Mouse (Mus musculus) thymus, postnatal 14 days (tissue): Measurements from ENCODE around the gene Ttc21a.

ENCODE experiments used
- DNase-seq: peaks from one replicate; pipeline ENCODE4 v3.0.0; 2021

Ttc21a gene

GRCm38 (mm10) chr9:119937005-119937773 is at the start of gene Ttc21a, which contains the start of gene Gorasp1:
Ttc21a (plus strand) TSS chr9:119937606.
Gorasp1 (minus strand) TSS chr9:119937565.
- DNase-seq: peak; percentile 95

GRCm38 (mm10) chr9:119888843-119889246 is 48.6 kb upstream of the Ttc21a start:
- DNase-seq: no peak

- DNase-seq: no peak
Measured at GRCm38 (mm10) chr9:119889446-119889845, 48.0 kb upstream of the Ttc21a start.

- DNase-seq: peak; percentile 35
Measured at GRCm38 (mm10) chr9:119890692-119891091, 46.7 kb upstream of the Ttc21a start.

GRCm38 (mm10) chr9:119893881-119894280 is 43.5 kb upstream of the Ttc21a start:
- peak; percentile 12 for DNase-seq

GRCm38 (mm10) chr9:119894339-119895009 is 42.9 kb upstream of the Ttc21a start, which contains the start of gene Wdr48:
Wdr48 (plus strand) TSS chr9:119894878.
- DNase-seq: peak; percentile 98

GRCm38 (mm10) chr9:119895040-119895721 is 42.2 kb upstream of the Ttc21a start:
- peak; percentile 73 for DNase-seq

- DNase-seq: no peak
Measured at GRCm38 (mm10) chr9:119899446-119899845, 38.0 kb upstream of the Ttc21a start.

- DNase-seq: no peak
Measured at GRCm38 (mm10) chr9:119902410-119903151, 34.8 kb upstream of the Ttc21a start.

GRCm38 (mm10) chr9:119908708-119909107 is 28.7 kb upstream of the Ttc21a start:
- DNase-seq: no peak

- no peak for DNase-seq
Measured at GRCm38 (mm10) chr9:119909931-119910330, 27.5 kb upstream of the Ttc21a start.

GRCm38 (mm10) chr9:119913087-119913838 is 24.1 kb upstream of the Ttc21a start:
- DNase-seq: no peak

- DNase-seq: no peak
Measured at GRCm38 (mm10) chr9:119919858-119920257, 17.5 kb upstream of the Ttc21a start.

GRCm38 (mm10) chr9:119923462-119923861 is 13.9 kb upstream of the Ttc21a start:
- DNase-seq: no peak

GRCm38 (mm10) chr9:119925120-119925657 is 12.2 kb upstream of the Ttc21a start:
- no peak for DNase-seq

- no peak for DNase-seq
Measured at GRCm38 (mm10) chr9:119925729-119926128, 11.7 kb upstream of the Ttc21a start.

- DNase-seq: no peak
Measured at GRCm38 (mm10) chr9:119926497-119926896, 10.9 kb upstream of the Ttc21a start.

- no peak for DNase-seq
Measured at GRCm38 (mm10) chr9:119932358-119932757, 5.0 kb upstream of the Ttc21a start.

- no peak for DNase-seq
Measured at GRCm38 (mm10) chr9:119933675-119934074, 3.7 kb upstream of the Ttc21a start.

- DNase-seq: no peak
Measured at GRCm38 (mm10) chr9:119938496-119938895, 1.1 kb downstream of the Ttc21a start.

GRCm38 (mm10) chr9:119939646-119940045 is 2.2 kb downstream of the Ttc21a start:
- no peak for DNase-seq

- DNase-seq: no peak
Measured at GRCm38 (mm10) chr9:119941407-119941806, 4.0 kb downstream of the Ttc21a start.
